Mouse (Mus musculus) lung, postnatal 14 days (tissue): ENCODE data around the gene Tmem14a.
"Not testable (repeated sequence)": the region's sequence is repeated elsewhere in the genome, so short reads cannot be mapped to it uniquely, and the experiment has no call there.

Experiments
- DNase-seq: peaks from one replicate; pipeline ENCODE4 v3.0.0; 2021

Gene Tmem14a

GRCm38 (mm10) chr1:21253303-21253650 is 34.9 kb downstream of the Tmem14a start:
- DNase-seq, result no peak

DNA sequence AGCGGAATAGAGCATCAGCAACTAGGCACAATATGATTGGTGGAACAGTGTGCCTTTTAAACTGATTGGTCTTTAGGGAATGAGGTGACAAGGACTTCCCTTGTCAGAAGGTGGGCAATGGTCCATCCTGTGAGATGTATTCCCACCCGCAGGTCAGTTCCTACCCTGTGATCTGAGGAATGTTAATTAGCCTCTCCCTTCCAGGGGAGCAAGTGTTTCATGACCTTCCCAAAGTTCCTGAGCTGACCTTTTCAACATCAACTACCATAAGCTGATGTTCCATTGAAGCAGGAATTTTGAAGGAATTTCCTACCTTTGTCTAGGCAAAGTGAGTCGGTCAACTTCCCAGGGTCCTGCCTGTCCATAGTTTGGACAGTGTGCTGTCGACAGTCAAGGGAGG is 35.5 kb downstream of the Tmem14a start:
- no peak for DNase-seq

DNA sequence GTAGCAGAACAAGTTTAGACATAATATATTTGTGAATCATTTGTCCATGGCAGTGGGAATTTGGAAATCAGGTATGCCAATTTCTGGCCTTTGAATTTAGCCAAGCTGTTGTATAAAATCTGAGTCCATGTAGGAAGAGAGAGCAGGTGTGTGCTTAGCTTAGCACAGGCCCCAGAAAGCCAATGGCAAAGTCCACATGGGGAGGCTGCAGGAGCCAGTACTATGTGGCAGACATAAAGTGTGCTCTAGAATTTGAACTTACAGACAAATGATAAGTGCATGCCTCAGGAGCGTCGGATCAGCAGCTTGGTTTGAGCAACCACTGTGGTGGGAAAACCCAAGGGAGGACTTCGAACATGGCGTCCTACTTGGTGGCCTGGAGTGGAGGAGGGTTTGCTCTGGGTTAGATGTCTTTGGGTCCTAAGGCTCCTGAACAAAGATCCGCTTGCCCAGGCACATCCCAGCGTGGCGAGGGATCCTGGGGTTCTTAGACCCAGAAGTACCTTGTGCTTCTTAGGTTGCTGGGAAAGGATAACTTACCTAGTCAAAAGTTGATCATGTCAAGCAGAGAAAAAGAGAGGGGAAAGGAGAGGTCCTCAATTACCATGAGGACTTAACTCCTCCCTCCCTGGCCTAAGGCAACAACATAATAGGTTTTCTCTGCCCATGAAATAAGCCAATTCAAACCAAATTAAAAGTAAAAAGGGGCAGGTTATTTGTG is 37.4 kb downstream of the Tmem14a start:
- DNase-seq, result no peak

GRCm38 (mm10) chr1:21256391-21256790 is 38.0 kb downstream of the Tmem14a start:
- no peak for DNase-seq

DNA sequence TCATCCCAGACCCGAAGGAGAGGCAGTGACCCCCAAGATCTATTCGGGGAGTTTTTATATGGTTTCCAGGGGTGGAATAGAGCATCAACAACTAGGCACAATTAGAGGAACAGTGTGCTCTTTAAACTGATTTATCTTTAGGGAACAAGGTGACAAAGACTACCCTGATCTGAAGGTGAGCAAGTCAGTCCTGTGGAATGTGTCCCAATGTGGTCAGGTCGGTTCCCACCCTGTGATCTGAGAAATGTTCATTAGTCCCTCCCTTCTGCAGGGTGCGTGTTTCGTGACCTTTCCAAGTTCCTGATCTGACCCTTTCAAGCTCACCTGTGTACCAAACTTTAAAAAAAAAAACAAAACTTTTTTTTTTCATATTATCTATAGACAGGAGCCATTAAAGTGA is 38.5 kb downstream of the Tmem14a start:
- no peak for DNase-seq

DNA sequence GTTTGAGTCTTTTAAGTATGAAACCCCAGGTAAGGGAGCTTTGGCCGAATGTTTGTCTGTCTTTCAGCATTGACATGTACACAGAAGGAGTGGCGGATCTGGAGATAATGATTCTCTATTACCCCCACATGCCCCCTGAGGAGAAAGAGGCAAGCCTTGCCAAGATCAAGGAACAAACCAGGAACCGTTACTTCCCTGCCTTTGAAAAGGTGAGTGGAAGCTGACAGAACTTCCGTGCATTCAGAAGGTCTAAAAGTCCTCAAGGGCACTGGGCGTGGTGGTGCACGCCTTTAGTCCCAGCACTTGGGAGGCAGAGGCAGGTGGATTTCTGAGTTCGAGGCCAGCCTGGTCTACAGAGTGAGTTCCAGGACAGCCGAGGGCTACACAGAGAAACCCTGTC is 41.6 kb downstream of the Tmem14a start:
- DNase-seq, result not testable (repeated sequence)

DNA sequence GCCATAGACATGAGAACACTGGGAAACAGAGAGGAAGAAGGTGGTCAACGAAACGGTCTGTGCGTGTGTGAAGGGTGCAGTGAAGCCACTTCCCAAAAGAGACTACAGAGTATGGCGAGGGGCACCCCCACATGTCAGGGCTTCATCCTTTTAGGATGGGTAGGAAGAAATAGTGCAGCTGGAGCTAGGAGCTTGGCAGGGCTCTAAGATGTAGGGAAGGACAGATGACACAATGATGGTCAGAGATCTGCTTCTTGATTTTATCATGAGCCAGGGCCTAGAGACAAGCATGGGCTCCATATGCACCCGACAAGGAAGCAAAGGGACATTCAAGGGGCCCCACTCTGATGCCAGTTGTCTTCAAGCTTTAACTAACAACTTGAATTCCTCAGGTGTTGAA is 44.0 kb downstream of the Tmem14a start:
- no peak for DNase-seq

DNA sequence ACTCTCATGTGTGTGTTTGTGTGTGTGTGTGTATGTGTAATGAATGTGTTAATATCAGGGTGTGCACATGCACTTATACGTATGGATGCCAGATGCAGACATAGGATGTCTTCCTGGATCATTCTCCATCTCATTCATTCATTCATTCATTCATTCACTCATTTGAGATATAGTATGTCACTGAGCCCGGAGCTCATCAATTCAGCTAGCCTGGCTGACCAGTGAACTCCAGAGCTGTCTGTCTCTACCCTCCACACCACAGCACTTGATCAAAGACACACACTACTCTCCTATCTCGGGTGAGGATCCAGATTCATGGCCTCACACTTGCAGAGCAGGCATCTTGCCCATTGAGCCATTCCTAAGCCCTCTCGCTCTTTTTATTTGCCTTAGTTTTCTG is 45.6 kb downstream of the Tmem14a start:
- DNase-seq, result no peak

- no peak for DNase-seq
Measured at GRCm38 (mm10) chr1:21264747-21265146, 46.4 kb downstream of the Tmem14a start.

- no peak for DNase-seq
Measured at GRCm38 (mm10) chr1:21266766-21267165, 48.4 kb downstream of the Tmem14a start.

DNA sequence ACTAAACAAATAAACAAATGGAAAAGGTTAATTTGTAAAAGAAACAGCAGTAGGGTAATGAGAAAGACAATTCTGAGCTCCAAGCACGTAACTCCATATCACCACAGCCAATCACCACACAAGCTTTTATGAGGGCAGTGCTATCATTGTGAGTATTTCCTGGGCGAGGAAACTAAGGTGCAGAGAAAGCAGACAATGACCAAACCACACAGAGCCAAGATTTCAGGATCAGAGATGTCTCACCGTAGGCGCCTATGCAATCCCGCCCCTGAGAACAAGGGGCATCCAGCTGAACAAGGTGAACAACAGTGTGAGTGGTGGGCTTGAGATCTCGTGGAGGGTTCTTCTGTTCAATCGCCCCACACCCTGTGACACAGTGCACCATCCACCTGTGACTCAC is 49.1 kb downstream of the Tmem14a start:
- not testable (repeated sequence) for DNase-seq

DNA sequence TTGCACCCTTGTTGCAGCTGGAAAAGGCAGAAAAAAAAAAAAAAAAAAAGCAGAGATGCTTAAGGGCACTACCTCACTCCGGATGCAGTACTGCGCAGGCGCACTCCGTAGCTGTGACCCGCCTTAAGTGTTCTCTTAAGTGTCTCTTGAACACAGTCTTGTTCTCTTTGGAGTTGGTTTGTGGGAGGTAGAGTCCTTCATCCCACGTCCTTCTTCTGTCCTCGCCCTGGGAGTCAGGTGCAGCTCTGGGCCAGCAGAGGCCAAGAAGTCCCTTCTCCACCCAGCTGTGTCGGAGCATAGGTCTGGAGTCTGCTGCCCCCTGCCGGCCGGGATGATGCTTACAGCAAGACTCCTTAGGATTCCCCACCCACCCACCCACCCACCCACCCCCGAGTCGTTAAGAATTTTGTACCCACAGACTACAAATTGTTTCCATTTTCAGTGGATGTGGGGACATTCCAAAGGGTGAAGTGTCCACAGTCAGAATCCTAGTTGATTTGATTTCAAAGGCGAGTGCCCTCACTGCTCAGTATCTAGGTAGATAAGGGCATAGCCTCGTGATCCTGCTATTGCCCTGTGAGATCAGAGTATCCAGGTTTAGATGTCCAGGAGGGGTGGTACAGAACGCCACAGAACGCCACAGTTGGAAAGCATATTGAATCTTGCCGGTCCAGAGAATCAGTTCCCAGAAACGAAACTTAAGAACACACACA is 53.1 kb downstream of the Tmem14a start:
- DNase-seq, result peak; percentile 91

GRCm38 (mm10) chr1:21272056-21272431 is 53.7 kb downstream of the Tmem14a start:
- peak; percentile 18 for DNase-seq

GRCm38 (mm10) chr1:21273091-21273490 is 54.7 kb downstream of the Tmem14a start:
- DNase-seq, result no peak

DNA sequence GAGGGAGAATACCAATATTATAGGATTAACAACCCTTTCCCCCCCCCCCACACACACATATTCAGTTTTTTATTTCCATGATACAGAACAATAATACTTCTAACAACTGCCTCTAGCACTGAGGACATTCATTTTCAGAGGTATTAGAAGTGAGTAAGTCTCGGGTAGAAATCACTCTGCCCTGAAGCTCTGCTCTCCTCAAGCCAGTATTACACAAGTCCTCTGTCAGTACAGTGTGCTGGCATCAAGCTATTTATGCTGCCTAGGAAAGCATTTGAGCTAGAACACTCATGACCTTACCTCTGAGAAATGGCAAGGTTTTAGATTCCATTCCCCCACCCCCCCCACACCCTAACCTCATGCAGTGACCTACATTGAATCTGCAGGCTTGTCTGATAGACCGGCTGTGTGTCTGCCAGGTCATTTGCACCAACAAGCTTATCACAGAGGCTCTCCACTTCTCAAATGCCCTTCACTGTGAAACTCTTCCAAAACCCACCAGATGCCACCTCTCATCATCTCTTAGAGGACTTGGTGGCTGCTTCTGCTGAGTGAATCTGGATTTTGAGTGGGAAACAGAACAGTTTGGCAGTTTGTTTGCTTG is 56.2 kb downstream of the Tmem14a start:
- no peak for DNase-seq

GRCm38 (mm10) chr1:21275366-21275765 is 57.0 kb downstream of the Tmem14a start:
- not testable (repeated sequence) for DNase-seq

- DNase-seq, result not testable (repeated sequence)
Measured at GRCm38 (mm10) chr1:21276158-21276557, 57.8 kb downstream of the Tmem14a start.
